Mouse (Mus musculus): ENCODE measurements around the gene Rassf4.
"Not testable (repeated sequence)": the region's sequence is repeated elsewhere in the genome, so short reads cannot be mapped to it uniquely, and the experiment has no call there.

Rassf4 gene

DNA sequence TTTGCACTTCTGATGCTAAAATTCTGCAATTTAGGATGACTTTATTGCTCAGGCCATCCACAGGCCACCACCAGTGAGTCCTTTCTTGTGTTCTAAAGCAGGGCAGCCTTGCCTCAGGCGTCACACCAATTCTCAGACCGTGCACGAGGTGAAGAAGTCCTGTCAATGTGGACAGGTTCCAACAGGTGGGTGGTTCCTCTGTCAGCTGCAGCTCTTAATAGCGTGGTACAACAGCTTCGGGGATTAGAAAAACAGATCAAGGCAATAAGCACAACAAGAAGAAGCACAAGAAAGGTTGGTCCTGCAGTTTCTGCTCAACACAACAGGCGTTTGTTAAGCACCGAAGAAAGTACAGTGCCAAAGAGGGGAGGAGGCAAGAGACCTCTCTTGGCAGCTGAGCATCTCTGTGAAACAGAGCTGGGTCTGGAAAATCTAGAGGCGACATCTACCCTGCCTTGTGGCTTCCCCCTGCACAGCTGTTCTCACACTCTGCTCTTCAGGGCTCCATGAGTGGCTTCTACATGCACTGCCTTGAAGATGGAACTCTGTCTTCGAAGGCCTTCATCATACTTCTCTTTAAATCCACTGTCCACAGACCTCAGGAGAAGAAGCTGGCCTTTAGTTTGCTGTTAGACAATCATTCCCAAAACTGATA is 37.0 kb downstream of the Rassf4 start:
- no peak for DNase-seq (ENCODE audit: low spot score)

- DNase-seq (ENCODE audit: low spot score), result no peak
Observed at GRCm38 (mm10) chr6:116635251-116636180, 38.2 kb downstream of the Rassf4 start.

DNA sequence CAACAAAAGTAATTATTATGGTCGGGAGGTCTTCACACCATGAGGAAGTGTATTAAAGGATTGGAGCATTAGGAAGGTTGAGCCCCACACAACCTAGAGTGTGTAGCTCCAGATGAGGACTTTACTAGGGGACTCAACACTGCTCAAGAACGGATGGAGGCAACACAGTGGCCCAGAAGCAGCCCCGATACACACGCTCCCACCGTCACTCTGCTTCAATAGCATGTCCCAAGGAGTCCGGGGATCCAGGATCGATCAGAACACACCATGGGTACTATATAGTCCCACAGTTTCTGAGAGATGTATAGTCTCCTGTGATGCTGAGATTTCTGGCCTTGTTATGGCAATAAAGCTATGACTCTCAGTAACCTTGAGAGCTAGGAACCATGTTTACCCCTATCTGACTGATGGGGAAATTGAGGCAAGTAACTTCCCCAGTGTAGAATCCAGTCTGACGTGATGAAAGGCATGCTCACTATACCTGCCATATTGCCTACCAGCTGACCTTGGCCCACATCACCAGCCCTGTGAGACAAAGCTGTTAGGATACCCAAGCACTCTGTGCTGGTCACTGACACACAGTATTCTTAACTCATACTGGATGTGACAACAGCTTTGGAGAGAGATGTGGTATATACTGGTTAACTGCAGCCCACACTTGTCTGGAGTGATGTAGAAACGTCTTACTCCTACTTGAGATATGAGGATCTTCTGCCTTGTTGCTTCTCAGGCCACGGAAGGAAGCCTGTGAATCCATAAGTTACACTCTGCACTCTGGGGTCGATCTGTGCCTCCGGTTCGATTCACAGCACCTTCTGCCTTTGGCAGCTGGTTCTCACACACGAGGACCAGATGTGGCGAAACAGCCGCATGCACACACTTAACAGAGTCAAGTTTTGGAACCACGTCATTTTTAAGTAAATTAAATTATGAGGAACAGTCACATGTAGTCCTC is 39.7 kb downstream of the Rassf4 start:
- peak; percentile 23 for DNase-seq (ENCODE audit: low spot score)

DNA sequence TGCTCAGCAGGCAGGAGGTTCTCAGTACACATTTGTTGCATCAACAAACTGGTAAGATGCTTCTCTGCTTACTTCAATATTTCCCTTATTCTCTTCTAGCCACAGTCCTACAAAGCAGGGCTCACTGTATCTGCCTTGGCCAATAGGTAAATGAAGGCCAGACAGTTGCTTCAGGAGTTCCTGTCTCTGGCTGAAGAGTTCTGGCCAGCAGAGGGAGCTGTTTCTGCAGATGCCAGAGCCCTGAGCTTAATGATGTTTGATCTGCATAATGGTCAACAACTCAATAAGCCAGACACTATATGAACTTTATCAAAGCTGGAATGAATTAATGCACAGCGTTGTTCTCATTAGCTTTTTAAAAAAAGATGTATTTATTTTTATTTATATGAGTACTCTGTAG is 41.6 kb downstream of the Rassf4 start:
- peak; percentile 84 for DNase-seq (ENCODE audit: low spot score)

DNA sequence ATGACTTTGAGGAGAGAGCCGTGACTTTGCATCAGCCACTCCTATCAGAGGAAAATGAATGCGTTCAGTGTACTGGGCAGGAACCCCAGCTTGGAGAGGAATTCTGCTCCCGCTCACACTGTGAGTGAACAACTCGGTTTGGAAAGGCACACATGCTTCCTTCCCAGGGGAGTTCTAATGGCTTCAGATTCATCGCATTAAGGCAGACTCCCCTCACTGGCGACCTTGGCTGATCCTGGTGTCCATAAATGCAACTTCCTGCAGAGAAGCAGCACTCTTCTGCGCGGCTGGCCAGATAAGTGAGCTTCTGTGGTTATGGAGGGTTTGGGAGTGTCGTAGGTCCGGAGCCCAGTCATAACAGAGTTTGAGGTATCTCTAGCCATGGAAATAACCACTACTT is 44.0 kb downstream of the Rassf4 start:
- no peak for DNase-seq (ENCODE audit: low spot score)

DNA sequence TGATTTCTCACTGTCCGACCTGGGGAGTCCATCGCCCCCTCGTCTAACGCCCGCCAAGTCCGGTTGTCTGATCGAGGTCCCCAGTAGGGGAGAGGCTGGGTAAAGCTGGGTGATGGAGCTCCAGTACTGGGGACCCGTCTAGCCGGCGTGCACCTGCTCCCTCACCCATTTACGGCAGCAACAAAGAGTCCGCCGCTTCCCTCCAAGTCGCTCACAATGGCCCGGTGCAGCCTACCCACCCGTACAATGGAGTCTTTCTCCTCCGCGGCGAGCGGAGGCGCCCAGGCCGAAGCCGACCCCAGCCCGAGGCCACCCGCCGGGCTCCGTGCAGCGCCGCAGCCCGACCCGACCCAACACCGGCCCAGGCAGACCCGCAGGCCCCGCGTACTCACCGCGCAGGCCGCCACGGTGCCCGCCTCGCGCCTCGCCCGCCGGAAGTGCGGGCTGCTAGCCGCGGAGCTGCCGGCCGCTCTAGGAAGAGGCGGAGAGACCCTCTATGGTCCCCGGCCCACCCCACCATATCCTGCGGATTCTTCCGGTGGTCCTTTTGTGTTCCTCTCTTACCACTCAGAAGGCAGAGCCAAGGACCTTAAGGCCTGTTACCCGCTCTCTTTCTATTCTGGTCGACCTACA is 45.1 kb downstream of the Rassf4 start, which contains the start of gene Zfp422:
Gene Zfp422, minus strand, starts transcription at position 461 of the 633 bp plus-strand sequence.
- peak; percentile 78 for DNase-seq (ENCODE audit: low spot score)

- DNase-seq (ENCODE audit: low spot score), result no peak
Observed at GRCm38 (mm10) chr6:116628095-116628494, 45.7 kb downstream of the Rassf4 start.

DNA sequence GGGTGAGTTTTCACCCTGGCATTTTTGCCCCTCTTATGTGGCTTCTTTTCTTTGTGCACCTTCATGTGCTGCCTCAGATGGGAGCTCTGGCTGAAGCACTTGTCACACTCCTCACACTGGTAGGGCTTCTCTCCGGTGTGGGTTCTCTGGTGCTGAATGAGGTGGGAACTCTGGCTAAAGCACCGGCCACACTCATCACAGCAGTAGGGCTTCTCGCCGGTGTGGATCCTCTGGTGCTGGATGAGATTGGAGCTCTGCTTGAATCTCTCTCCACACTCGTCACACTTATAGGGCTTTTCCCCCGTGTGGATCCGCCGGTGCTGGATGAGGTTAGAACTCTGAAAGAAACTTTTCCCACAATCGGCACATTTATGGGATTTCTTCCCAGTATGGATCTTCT is 47.3 kb downstream of the Rassf4 start:
- not testable (repeated sequence) for DNase-seq (ENCODE audit: low spot score)

GRCm38 (mm10) chr6:116621318-116622023 is 52.3 kb downstream of the Rassf4 start:
- no peak for DNase-seq (ENCODE audit: low spot score)

GRCm38 (mm10) chr6:116618073-116618472 is 55.7 kb downstream of the Rassf4 start:
- no peak for DNase-seq (ENCODE audit: low spot score)

- DNase-seq (ENCODE audit: low spot score), result no peak
Observed at GRCm38 (mm10) chr6:116615719-116616118, 58.0 kb downstream of the Rassf4 start.

GRCm38 (mm10) chr6:116607230-116607629 is 66.5 kb downstream of the Rassf4 start:
- DNase-seq (ENCODE audit: low spot score), result no peak

DNA sequence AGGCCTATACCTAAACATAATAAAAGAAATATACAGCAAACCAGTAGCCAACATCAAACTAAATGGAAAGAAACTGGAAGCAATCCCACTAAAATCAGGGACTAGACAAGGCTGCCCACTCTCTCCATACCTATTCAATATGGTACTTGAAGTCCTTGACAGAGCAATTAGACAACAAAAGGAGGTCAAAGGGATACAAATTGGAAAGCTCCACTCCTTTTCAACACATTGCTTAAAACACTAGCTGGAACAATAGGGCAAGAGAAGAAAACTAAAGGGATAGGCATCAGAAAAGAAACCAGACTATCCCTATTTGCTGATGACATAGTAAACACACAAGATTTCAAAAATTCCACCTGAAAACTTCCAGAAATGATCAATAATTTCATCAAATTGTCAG is 72.8 kb downstream of the Rassf4 start:
- not testable (repeated sequence) for DNase-seq (ENCODE audit: low spot score)

- no peak for DNase-seq (ENCODE audit: low spot score)
Observed at GRCm38 (mm10) chr6:116584095-116584494, 89.7 kb downstream of the Rassf4 start, which contains the start of gene Olfr215. Gene Olfr215, minus strand, starts transcription at chr6:116584195.

All from testis, postnatal 10 days (tissue).